Mouse (Mus musculus) hindbrain, embryonic 10.5 days (tissue): ENCODE measurements around the gene Alpk1. TPM values are rescaled to one million over a fixed set of nuclear protein-coding genes. Genes with fewer than 3 reads are reported as not detected.

Experiments used
- DNase-seq: peaks from one replicate; pipeline ENCODE4 v3.0.0-alpha.2; 2017; ENCODE audit warnings: low spot score
- H3K27ac ChIP-seq: fragments of 300-500 bp; sonication (generic); 2 replicates; pipeline ENCODE4 v1.5.1; 2016; ENCODE audit warnings: mild to moderate bottlenecking, moderate library complexity
- H3K27me3 ChIP-seq: fragments of 300-500 bp; sonication (generic); 2 replicates; pipeline ENCODE4 v1.6.1; 2016; ENCODE audit warnings: mild to moderate bottlenecking; ENCODE audit not compliant: poor library complexity, insufficient read depth, severe bottlenecking
- H3K36me3 ChIP-seq: fragments of 300-500 bp; sonication (generic); 2 replicates; pipeline ENCODE4 v1.6.1; 2016; ENCODE audit warnings: mild to moderate bottlenecking, moderate library complexity
- H3K4me1 ChIP-seq: fragments of 300-500 bp; sonication (generic); replicated peaks from 2 replicates; pipeline ENCODE4 v1.6.1; 2016; ENCODE audit warnings: mild to moderate bottlenecking
- H3K4me3 ChIP-seq: fragments of 300-500 bp; sonication (generic); 2 replicates; pipeline ENCODE4 v1.5.1; 2016; ENCODE audit warnings: mild to moderate bottlenecking, moderate library complexity
- H3K9me3 ChIP-seq: fragments of 300-500 bp; sonication (generic); 2 replicates; pipeline ENCODE4 v1.6.1; 2016; ENCODE audit warnings: mild to moderate bottlenecking, moderate library complexity
- WGBS: fragments of 180-500 bp; shearing (Covaris S2); methylation state at CpG from one replicate; pipeline ENCODE4 v1.1.7; 2016; 5-methylcytosine and 5-hydroxymethylcytosine counted together
- polyA plus RNA-seq: library from polyadenylated mRNA; unstranded; fragments of >200 nt; fragmentation: Nextera tagmentation; extraction: Ambion mirVana; gene quantifications from 2 replicates; pipeline ENCODE4 v1.2.1, GENCODE M21; 2016

Gene Alpk1
- polyA plus RNA-seq, 1 experiment from 2014 or later, result 1.4 TPM

- Histone ChIP-seq H3K4me1 (peaks cover 8% of the 10 kb centered on the region; the same call in 1 of the 2 replicates), H3K36me3 (peaks cover 44% of the 10 kb centered on the region), H3K27ac (no peak overlapping the region), H3K4me3 (no peak overlapping the region), H3K27me3 (no peaks in the 10 kb centered on the region), H3K9me3 (no peaks in the 10 kb centered on the region)
- WGBS, result 85% methylated on average over 12 of the region's 12 CpGs
- DNase-seq, result no peak
These were observed 24.7 kb upstream of the Alpk1 start for GRCm38 (mm10) chr3:127805071-127805470.

GRCm38 (mm10) chr3:127804439-127804838 is 24.1 kb upstream of the Alpk1 start:
- H3K27ac ChIP-seq, result no peak overlapping the region
- no peak for DNase-seq
- peaks cover 11% of the 10 kb centered on the region; the same call in 1 of the 2 replicates for H3K4me1 ChIP-seq
- H3K36me3 ChIP-seq, result peaks cover 38% of the 10 kb centered on the region
- 90% methylated on average over 4 of the region's 4 CpGs for WGBS
- H3K9me3 ChIP-seq, result no peaks in the 10 kb centered on the region
- H3K27me3 ChIP-seq, result no peaks in the 10 kb centered on the region
- H3K4me3 ChIP-seq, result no peak overlapping the region

GRCm38 (mm10) chr3:127802814-127803213 is 22.5 kb upstream of the Alpk1 start:
- Histone ChIP-seq H3K27me3 (no peaks in the 10 kb centered on the region), H3K4me3 (no peak overlapping the region), H3K27ac (no peak overlapping the region), H3K36me3 (peaks cover 21% of the 10 kb centered on the region), H3K4me1 (0 out of 2 replicates have a peak, but pooled peaks cover 4% of the 10 kb centered on the region), H3K9me3 (no peaks in the 10 kb centered on the region)
- DNase-seq, result no peak
- 65% methylated on average over 8 of the region's 8 CpGs for WGBS

- Histone ChIP-seq H3K4me1 (0 out of 2 replicates have a peak, but pooled peaks cover 3% of the 10 kb centered on the region), H3K9me3 (no peaks in the 10 kb centered on the region), H3K27me3 (no peaks in the 10 kb centered on the region), H3K27ac (no peak overlapping the region), H3K36me3 (peaks cover 9% of the 10 kb centered on the region; the same call in 1 of the 2 replicates), H3K4me3 (no peak overlapping the region)
- no peak for DNase-seq
- 93% methylated on average over 8 of the region's 8 CpGs for WGBS
These were observed 20.8 kb upstream of the Alpk1 start for GRCm38 (mm10) chr3:127801162-127801561.

- Histone ChIP-seq H3K4me3 (no peak overlapping the region), H3K4me1 (peaks cover 5% of the 10 kb centered on the region), H3K9me3 (no peaks in the 10 kb centered on the region), H3K36me3 (no peaks in the 10 kb centered on the region), H3K27me3 (peaks cover 14% of the 10 kb centered on the region), H3K27ac (no peak overlapping the region)
- 97% methylated on average over 7 of the region's 7 CpGs for WGBS
- DNase-seq, result no peak
These were observed 15.9 kb upstream of the Alpk1 start for GRCm38 (mm10) chr3:127796271-127796670.

- no peak overlapping the region for H3K27ac ChIP-seq
- DNase-seq, result no peak
- peaks cover 10% of the 10 kb centered on the region for H3K4me1 ChIP-seq
- 93% methylated on average over 3 of the region's 3 CpGs for WGBS
- H3K4me3 ChIP-seq, result no peak overlapping the region
- H3K9me3 ChIP-seq, result no peaks in the 10 kb centered on the region
- H3K36me3 ChIP-seq, result no peaks in the 10 kb centered on the region
- H3K27me3 ChIP-seq, result peaks cover 19% of the 10 kb centered on the region
These were observed 15.4 kb upstream of the Alpk1 start for GRCm38 (mm10) chr3:127795762-127796161.

GRCm38 (mm10) chr3:127793022-127793421 is 12.7 kb upstream of the Alpk1 start:
- Histone ChIP-seq H3K4me3 (no peak overlapping the region), H3K36me3 (no peaks in the 10 kb centered on the region), H3K9me3 (no peaks in the 10 kb centered on the region), H3K27ac (no peak overlapping the region), H3K27me3 (peaks cover 47% of the 10 kb centered on the region), H3K4me1 (peaks cover 25% of the 10 kb centered on the region)
- WGBS, result 76% methylated on average over 7 of the region's 7 CpGs
- DNase-seq, result no peak

GRCm38 (mm10) chr3:127791595-127792561 is 11.6 kb upstream of the Alpk1 start:
- Histone ChIP-seq H3K4me3 (peak overlapping the region; percentile 70), H3K4me1 (peaks cover 25% of the 10 kb centered on the region), H3K9me3 (no peaks in the 10 kb centered on the region), H3K27me3 (peaks cover 58% of the 10 kb centered on the region), H3K27ac (no peak overlapping the region), H3K36me3 (no peaks in the 10 kb centered on the region)
- WGBS, result 65% methylated on average over 4 of the region's 4 CpGs
- no peak for DNase-seq

- 1% methylated on average over 15 of the region's 15 CpGs for WGBS
- peak overlapping the region; percentile 70 for H3K4me3 ChIP-seq
These were observed 10.7 kb upstream of the Alpk1 start for GRCm38 (mm10) chr3:127791056-127791483.

GRCm38 (mm10) chr3:127790234-127791055 is 10.1 kb upstream of the Alpk1 start:
- H3K36me3 ChIP-seq, result no peaks in the 10 kb centered on the region
- peak overlapping the region; percentile 70 for H3K4me3 ChIP-seq
- no peaks in the 10 kb centered on the region for H3K9me3 ChIP-seq
- WGBS, result under 1% methylated on average over 36 of the region's 36 CpGs
- peaks cover 25% of the 10 kb centered on the region for H3K4me1 ChIP-seq
- DNase-seq, result peak; percentile 65
- H3K27ac ChIP-seq, result peak overlapping the region; percentile 75; the same call in 1 of the 2 replicates
- peaks cover 67% of the 10 kb centered on the region for H3K27me3 ChIP-seq

More at GRCm38 (mm10) chr3:127791056-127791483, 10.7 kb upstream of the Alpk1 start:
- Histone ChIP-seq H3K4me1 (peaks cover 25% of the 10 kb centered on the region), H3K36me3 (no peaks in the 10 kb centered on the region), H3K27me3 (peaks cover 66% of the 10 kb centered on the region), H3K9me3 (no peaks in the 10 kb centered on the region), H3K27ac (peak overlapping the region; percentile 60; the same call in 1 of the 2 replicates)
- peak; percentile 43 for DNase-seq

GRCm38 (mm10) chr3:127789500-127790191 is 9.3 kb upstream of the Alpk1 start, which contains the start of gene Tifa:
Tifa (plus strand) TSS chr3:127789805.
- under 1% methylated on average over 44 of the region's 44 CpGs for WGBS
- H3K27me3 ChIP-seq, result peaks cover 67% of the 10 kb centered on the region
- H3K4me1 ChIP-seq, result peaks cover 25% of the 10 kb centered on the region
- peak; percentile 64 for DNase-seq
- peak within 1 kb of the TSS; percentile 75 for H3K27ac ChIP-seq
- no peaks in the 10 kb centered on the region for H3K9me3 ChIP-seq
- peak within 1 kb of the TSS; percentile 70 for H3K4me3 ChIP-seq
- no peaks in the 10 kb centered on the region for H3K36me3 ChIP-seq

- no peaks in the 10 kb centered on the region for H3K36me3 ChIP-seq
- no peak for DNase-seq
- H3K4me3 ChIP-seq, result peak overlapping the region; percentile 70
- H3K4me1 ChIP-seq, result peaks cover 25% of the 10 kb centered on the region
- 18% methylated on average over 8 of the region's 8 CpGs for WGBS
- H3K9me3 ChIP-seq, result no peaks in the 10 kb centered on the region
- H3K27ac ChIP-seq, result no peak overlapping the region
- peaks cover 67% of the 10 kb centered on the region for H3K27me3 ChIP-seq
These were observed 8.6 kb upstream of the Alpk1 start for GRCm38 (mm10) chr3:127788919-127789318.
